Mouse (Mus musculus) liver (tissue): ENCODE results near the gene Hpse2.
A peak's percentile ranks its signal among the peaks of the same experiment; 100 is the strongest.
"Not testable (repeated sequence)": the region's sequence is repeated elsewhere in the genome, so short reads cannot be mapped to it uniquely, and the experiment has no call there.

ENCODE experiments used
- DNase-seq: peaks from one replicate; pipeline ENCODE4 v3.0.0-alpha.2; 2020; ENCODE audit warnings: mixed read lengths

Hpse2 gene

DNA sequence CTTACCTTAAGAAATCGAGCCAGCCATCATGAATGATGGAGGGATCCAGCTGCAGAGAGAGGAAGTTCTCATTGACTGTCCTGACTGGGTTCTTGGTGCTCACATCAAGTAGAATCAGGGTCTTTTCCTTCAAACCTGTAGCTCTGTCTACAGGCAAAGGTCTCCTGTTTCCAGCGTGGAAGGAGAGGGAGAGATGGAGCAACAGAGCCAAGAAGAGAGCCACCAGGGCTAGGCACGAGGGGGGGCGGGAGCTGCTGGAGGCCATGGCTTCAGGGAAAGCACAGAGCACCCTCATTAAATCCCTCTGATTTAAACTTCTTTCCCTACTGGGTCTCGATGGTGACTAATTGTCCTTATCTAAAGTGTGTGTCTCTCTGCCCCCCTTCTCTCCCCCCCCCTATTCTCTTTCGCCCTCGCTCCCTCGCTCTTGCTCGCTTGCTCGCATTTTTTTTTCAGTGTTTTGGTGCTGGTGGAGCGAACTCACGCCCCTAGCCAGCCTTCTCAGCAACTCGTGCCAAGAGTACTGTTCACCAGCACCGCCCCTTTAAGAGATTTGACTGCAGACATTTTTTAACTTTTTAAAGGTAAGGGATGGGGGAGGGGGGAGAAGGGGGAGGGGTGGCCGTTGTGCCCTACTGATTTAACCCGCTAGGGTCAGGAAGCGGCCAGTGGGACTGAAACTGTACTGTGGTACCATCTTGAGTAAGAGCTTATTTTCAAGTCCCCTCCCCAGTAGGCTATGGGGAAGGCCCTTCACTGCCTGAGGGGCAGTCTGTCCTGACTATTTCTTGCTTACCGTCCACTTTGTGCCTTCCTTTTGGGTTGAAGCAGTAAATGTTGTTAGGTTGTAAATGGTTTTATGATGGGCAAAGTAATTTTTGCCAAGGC is at the start of gene Hpse2:
Gene Hpse2, minus strand, starts transcription at position 339 of the 888 bp plus-strand sequence.
- no peak for DNase-seq

DNA sequence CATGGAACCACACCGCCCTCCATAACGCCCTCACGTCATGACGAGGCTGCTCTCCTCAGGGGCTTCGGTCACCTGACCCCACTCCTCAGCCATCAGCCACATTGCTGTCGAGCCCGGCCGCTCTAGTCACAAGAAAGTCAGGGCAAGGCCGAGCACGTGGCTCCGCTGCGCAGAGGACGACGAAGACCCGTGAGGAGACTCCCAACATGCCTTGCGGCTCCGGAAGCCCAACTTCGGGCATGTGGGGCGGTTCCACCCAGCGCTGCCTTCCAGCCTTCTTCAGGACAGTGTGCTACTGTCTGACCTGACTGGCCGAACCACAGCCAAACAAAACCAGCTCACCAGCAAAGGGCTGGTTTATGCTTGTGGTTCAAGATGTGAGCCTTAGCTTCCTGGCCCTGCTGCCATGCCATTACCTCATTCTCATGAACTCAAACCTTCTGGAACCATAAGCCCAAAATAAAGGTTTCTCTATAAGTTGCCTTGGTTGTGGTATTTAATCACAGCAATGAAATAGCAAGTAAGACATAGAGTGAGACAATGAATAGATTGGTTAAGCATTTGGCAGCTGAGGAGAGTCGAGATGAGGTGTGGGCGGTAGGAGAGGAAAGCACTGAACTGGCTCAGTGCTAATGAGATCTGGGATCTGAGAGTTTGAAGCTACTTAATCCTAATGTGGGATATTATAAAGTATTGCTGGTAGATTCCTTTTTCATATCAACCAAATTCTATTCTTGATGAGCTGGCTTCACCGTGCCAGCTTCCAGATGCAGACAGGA is 39.5 kb upstream of the Hpse2 start:
- no peak for DNase-seq

DNA sequence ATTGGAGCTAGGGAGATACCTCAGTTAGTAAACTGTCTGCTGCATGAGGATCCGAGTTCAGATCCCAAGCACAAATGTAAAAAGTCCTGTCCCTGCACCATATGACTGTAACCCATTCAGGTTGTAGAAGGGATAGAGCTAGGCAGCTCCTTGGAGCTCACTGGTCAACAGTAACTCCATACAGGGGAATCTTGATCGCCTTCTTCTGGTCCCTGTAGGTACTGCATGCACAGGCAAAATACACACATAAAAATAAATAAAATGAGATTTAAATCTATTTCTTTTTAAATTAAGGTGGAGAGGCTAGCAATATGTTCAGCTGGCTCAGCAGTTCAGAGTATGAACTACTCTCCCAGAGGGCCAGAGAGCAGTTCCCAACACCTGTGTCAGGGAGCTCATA is 35.9 kb upstream of the Hpse2 start:
- DNase-seq = no peak

DNA sequence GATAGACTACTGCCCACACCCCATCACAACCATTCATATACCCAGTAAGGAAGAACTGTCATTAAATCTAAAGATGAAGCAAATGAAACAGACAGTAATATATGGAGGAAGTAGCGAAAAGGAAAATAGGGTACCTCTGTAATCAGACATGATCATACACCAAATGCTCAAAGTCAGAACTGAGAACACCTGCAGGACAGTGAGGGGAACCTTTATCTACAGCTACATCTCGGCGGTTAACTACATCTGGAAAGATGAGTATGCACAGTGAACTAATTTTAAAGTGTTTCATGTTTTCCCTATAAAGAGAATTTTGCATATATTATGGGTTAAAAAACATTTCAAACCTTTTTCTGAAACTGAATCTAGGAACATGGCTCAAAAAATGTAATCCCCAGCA is 32.4 kb upstream of the Hpse2 start:
- DNase-seq = no peak

DNA sequence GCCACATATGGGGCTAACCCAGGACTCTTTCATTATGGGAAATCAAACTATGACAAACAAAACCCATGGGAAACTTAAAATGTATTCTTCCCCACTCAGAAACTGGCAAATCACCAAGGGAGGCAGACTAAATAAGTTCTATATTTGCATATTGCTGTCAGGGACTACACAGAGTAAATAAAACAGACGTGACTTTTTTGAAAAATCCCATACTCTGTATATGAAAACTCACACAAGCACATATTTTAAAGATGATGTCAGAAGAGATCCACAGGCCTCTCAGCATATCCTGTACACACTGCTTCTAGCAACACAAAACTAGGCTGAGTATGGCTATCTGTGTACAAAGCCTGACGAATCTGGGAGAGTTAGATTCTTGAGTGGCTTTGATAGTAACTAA is 27.4 kb upstream of the Hpse2 start:
- DNase-seq = no peak

DNA sequence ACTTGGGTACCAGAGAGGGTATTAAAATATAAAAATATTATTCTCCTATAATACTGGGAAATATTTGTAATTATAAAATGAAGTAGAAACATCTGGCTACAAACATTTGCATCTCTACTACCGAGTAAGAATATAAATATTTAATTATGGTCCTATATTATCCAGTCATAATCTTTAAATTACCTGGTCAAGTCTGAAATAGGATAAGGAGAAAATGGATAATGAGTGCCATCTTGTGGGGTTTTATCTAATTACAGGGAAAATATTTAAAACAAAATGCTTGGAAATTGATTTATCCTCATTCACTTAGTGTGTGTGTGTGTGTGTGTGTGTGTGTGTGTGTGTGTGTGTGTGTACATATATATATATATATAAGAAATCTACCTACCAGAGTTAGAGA is 19.0 kb upstream of the Hpse2 start:
- no peak for DNase-seq

DNA sequence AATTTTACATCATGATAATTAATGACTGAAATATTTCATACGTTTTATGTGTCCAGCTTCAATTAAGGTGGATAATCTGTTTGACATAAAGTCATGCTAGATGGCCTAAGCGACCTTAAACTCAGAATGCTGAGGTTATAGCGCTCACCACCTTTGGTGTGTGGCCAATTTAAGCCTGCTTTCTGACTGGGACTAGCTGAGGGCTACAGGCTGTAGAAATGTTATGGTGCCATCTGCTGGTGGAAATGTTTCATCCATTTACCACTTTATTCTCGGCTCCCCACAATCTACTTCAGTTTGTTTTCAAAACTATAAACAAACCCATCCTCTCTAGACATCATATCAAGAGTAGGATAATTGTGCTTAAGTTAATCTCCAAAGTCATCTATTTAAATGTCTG is 8.2 kb upstream of the Hpse2 start:
- DNase-seq = no peak

DNA sequence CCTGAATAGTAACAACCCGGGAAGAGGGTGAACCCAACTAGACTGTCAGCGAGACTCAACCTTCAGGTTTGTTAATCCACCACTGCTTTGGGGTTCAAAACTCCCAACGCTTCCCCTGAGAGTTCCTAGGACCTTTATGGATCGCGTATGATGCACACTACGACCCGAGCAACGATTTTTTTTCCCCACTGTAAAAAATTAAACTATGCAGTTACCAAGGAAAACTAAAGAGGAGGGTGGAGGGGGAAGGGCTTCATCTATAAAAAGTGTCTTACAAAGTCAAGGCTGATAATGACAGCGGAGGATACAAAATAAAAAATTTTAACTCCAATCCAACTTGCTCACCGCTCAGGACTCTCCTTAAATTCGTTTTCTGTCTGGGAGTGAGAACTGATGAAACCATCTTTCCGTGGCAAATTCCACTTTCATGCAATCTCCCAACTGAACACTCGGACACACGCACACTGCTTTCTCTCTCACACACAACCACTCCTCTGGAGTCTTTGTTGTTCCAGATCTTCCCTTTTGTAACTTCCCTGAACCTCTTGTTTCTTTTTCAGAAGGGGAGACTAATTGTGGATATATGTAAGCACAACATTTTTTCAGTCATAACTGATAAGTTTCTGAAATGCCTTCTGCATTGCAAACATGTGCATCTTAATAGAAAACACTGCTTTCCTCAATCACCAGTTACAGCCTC is 934 bp downstream of the Hpse2 start:
- DNase-seq = no peak

DNA sequence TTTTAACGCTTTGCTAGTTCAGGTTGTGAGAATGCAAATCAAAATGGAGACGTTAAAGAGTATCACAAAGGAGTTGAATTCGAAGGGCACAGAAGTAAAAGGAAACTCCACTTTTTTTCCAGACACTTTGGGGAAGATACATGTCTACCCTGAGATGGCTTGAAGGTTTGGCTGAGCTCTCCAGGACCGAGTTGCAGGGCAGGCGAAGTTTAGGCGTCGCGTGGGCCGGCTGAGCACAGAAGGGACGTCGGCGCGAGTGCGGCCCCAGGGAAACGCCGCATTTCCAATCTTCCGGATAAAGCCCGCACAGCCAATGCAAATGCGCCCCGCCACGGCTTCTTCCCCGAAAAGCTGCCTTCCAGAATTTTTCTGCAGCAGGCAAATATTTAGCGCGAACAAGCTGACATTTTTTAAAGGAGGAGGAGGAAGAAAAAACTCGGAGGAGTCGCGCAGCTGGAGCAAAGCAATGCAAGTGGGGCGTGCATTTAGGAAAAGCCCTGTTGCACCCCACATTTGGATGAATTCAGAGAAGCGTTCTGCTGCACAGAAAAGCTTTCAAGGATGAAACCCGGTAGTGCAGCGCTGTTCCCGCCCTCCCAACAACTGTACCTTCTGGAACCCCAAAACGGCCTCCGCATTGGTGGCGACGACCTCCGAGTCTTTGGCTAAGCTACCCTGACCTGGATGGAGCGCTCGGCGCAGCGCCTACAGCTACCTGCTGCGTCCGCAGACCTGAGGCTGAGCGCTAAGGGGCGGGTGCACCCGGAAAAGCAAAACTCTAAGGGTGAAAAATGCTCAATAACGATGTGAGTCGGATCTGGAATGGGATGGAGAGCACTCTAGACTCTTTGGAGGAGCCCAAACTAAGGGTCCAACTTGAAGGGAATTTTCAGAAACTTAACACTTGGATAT is 1.9 kb downstream of the Hpse2 start:
- DNase-seq = peak; percentile 4

DNA sequence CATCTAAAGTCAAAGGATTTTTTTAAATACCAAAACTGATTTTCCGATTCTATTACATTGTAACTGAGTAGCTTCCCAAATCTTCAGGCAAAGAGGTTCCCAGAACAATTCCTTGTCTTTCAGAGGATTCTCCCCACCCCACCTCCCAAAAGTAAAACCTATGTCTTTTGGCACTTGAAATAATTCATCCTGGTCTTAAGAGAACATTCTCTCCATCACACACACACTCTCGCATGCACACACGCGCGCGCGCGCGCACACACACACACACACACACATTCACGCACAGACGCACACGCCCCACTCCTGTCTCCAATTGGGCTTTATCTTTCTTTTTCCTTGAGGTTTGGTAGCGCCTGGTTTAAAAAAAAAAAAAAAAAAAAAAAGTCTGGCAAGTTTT is 2.7 kb downstream of the Hpse2 start:
- DNase-seq = no peak

DNA sequence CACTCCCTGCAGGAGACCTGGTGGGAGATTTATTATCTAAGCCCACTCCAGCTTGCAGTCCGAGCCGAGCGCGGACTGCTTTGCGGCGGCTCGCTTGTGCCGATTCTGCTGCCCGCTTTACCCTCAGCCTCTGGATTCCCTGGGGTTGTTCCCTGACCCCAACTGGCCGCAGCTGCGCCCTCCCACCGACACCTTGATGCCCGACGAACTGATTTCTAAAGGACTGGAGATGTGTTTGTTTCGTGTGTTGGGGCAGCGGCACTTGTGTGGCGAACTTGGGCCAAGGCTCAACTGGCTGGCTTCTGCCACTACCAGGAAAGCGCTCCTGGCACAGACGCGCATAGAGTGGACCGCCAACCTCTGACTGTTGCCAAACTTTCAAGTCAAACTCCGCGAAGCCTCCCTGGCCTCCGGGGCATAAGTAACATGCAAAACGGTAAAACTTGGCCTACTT is 3.1 kb downstream of the Hpse2 start:
- no peak for DNase-seq

DNA sequence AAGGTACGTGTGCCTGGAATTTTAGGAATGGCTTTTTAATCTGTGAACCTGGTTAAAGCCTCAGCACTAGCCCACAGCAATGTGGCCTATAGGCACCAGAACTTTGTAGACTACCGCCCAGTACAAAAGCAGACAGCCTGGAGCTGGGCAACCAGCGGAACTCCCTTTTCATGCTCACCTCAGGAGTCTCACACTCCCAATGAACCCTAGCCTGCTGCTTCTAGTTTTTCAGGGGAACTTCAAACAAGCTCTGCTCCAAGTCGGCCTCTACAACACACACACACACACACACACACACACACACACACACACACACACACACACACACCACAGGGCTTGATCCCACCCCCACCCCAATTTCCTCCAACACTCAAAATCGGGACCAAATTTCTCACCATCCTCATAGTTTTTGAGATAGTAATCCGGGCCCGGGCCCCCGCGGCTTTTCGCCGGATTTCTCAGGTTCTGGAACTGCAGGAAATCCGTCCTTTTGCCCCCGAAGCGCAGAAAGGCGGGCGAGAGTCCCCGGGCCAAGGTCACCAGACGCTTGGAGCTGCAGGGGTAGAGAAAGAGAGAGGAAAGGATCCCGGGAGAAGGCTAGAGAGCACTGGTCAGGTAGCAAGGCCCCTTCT is 3.7 kb downstream of the Hpse2 start:
- DNase-seq = no peak

DNA sequence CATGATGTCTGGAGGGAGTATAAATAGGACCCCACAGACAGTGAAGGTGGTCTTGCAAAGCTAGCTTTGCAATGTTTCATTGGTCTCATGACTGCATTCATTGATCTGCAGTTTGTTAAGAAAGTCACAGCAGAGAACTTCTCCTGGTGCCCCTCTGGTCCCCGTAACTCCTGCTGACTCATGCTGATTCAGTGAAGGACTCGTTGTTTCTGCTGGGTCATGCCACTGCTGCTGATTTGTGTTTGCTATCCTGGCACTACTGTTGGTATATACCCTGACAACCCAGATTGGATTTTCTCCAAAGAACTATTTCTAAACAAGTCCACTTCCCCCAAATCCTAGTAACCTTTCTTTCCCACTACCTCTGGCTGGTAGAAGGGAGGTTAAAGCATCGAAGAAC is 29.3 kb downstream of the Hpse2 start:
- peak; percentile 52 for DNase-seq

DNA sequence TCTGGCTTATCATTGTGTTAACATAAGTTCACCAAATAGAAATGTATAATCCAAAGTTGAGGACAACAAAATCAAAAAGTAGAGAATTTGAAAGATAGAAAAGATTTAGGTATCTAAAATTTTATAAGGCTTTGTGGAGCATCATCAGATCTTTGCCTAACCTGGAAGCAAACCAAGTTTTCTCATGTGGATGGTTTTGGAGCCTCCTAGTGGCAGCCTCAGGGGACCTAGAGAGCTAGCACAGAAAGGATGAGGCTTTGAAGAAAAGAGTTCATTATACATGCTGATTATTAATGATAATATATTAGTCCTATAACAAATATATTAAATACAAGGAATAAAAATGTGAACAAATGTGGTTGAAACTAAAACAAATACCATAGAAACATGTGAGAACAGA is 77.0 kb downstream of the Hpse2 start:
- DNase-seq = no peak

DNA sequence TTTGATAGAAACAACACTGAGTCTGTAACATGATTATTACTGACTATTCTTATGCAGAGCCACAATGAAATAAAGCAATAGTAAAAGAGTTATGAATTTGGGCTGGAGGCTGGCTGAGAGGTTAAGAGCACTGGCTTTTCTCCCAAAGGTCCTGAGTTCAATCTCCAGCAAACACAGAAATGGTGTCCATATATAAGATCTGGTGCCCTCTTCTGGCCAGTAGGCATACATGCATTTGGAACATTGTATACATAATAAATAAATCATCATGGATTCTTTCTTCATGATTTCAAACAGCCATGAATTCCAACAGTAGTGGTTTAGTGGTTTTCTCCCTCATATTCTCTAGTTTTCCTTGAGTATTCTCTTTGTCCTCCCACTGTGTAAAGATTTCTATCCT is 81.4 kb downstream of the Hpse2 start:
- no peak for DNase-seq

DNA sequence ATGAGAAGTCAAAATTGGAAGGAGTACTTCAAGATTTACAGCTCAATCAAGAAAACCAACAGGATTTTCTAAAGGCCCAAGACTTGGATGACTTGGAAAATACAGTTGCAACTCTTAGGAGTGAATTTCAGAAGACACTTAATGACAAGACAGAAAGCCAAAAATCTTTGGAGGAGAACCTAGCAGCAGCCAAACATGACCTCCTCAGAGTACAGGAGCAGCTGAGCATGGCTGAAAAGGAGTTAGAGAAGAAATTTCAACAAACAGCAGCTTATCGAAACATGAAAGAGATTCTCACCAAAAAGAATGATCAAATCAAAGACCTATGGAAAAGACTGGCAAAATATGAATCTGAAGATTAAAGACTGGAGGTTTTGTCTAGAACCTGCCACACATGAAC is 106.8 kb downstream of the Hpse2 start:
- not testable (repeated sequence) for DNase-seq

DNA sequence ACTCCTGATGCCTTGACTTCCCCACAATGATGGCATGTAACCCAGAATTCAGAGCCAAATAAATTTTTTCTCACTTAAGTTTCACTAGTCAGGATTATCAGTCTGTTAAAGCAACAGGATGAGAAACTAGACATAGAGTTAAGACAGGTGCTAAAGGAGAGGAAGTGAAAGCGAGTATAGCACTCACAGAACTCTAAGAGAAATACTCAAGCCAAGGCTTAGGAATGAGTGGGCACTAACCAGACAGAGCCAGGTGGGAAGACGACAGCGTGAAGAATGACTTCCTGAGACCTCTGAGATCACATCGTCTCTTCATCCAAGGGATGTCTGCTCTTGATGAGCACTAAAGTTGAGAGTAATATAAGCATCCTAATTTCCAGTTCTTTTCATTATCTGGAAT is 144.2 kb downstream of the Hpse2 start:
- DNase-seq = no peak

DNA sequence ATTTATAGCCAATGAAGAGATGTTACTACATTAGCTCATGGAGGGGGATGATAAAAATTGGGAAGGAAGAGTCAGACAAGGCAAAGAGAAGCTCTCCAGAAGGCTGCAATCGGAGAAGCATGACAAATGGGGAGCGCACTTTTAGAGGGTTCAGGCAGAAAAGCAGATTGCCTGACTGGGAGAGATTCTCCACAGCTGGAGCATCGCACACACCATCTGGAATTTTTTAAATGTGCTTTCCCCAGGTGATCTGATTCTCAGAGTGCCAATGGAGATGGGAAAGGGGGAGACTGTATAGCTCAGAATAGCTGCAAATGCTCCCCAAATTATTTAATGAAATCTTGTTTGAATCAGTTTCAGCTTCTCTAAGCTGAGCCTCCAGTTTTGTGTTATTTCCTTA is 156.4 kb downstream of the Hpse2 start:
- no peak for DNase-seq

DNA sequence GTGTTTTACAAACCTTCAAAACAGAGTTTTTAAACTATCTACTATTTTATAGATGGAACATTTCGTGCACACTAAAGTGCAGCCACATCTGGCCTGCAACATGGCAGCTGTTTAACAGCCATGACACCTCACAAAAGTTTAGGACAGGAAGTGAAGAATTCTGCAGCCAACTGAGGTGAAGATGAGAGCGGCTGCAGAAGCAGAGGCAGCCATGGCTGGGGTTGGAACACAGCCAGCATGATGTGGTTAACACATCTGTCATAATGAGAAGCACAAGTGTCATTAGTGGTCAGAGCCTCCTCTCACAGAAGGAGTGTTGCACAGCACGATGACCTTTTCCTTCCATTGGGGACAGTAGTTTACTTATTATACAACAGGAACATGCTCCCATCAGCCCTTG is 194.6 kb downstream of the Hpse2 start:
- DNase-seq = peak; percentile 6

DNA sequence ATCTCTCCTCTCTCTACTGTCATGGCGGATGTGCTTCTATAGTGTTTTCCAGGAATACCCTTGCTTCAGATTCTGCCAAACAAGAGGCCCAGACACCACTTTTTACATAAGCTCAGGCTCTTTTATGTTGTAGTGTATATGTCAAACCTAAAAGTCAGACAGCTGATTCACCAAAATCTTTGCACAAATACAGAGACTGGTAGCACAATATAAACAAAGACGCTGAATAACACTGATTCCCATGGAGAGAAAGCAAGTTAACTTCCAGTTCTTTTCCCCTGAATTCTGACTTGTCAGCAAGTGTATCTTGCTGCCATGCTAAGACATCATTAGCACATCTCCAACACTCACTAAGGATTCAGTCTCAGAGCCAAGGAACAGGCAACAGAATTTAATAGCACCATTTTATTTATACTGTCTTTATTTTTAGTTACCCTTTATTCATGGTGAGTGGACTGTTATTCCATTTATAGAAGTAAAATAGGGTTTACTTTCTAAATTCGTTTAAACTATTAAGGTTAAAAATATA is 212.7 kb downstream of the Hpse2 start:
- DNase-seq = no peak

DNA sequence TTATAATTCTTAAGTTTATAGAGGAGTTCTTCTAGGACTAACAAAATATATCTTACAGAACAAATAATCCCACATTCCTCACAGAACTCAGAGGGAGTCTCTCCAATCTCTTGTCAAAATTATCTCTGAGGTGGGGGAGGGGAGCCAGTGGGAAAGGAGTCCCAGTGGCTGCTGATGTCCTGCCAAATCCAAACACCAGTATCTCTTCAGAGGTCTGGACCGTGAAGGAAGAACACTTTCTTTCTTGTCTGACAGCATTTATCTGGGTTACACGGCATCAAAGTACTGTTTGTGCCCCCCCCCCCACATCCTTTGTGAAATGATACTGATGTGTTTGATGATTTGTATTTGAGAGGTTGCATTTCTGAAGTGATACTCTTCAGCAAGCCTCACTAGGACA is 213.3 kb downstream of the Hpse2 start:
- no peak for DNase-seq

DNA sequence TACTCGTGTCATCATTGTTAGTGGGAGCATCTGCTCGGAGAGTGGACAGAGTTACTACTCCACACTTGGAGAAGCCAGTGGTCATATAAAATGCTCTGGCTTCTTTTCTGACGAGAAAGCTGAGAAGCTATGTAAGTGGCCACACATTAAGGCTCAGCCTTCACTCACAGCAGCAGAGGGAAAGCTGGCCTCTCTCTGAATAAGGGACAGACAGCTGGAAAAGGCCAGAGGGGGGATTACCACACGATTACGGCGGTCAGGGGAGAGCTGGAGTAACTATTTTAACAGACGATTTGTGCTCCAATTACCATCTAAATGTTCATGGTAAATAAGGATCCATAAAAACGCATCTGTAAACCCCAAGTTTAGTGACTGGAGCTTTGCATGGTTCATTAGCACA is 232.1 kb downstream of the Hpse2 start:
- DNase-seq = no peak
